Mouse (Mus musculus) thymus, postnatal 36 days (tissue): Measurements from ENCODE around the gene Pcgf2.
"Not testable (repeated sequence)": the region's sequence is repeated elsewhere in the genome, so short reads cannot be mapped to it uniquely, and the experiment has no call there.

Experiments
- DNase-seq, 2 experiments: peaks; one replicate each; pipeline ENCODE4 v3.0.0; 2022; ENCODE audit warnings: mixed read lengths in 2 of 2

Gene Pcgf2

GRCm38 (mm10) chr11:97700003-97700745 is at the start of gene Pcgf2:
TSS of gene Pcgf2 (minus strand) at chr11:97700497.
- DNase-seq = peak in 1 of 2 experiments; percentile 49

GRCm38 (mm10) chr11:97748496-97748895 is 48.2 kb upstream of the Pcgf2 start:
- no peak for DNase-seq

GRCm38 (mm10) chr11:97747773-97748172 is 47.5 kb upstream of the Pcgf2 start:
- no peak for DNase-seq

GRCm38 (mm10) chr11:97745331-97745721 is 45.0 kb upstream of the Pcgf2 start:
- DNase-seq = no peak

GRCm38 (mm10) chr11:97744718-97745330 is 44.5 kb upstream of the Pcgf2 start:
- peak; percentile 99 for DNase-seq

- no peak for DNase-seq
Observed at GRCm38 (mm10) chr11:97744063-97744717, 43.9 kb upstream of the Pcgf2 start, which contains the start of gene Pip4k2b. TSS of gene Pip4k2b (minus strand) at chr11:97744704.

GRCm38 (mm10) chr11:97743423-97743822 is 43.1 kb upstream of the Pcgf2 start:
- peak in 1 of 2 experiments; percentile 34 for DNase-seq

GRCm38 (mm10) chr11:97742591-97742990 is 42.3 kb upstream of the Pcgf2 start:
- no peak for DNase-seq

- no peak for DNase-seq
Observed at GRCm38 (mm10) chr11:97742157-97742556, 41.9 kb upstream of the Pcgf2 start.

- DNase-seq = peak; percentile 25 to 44
Observed at GRCm38 (mm10) chr11:97740190-97740589, 39.9 kb upstream of the Pcgf2 start.

GRCm38 (mm10) chr11:97739155-97739554 is 38.9 kb upstream of the Pcgf2 start:
- DNase-seq = no peak

- no peak for DNase-seq
Observed at GRCm38 (mm10) chr11:97738703-97739102, 38.4 kb upstream of the Pcgf2 start.

GRCm38 (mm10) chr11:97737600-97737999 is 37.3 kb upstream of the Pcgf2 start:
- DNase-seq = no peak

- no peak for DNase-seq
Observed at GRCm38 (mm10) chr11:97736645-97737044, 36.3 kb upstream of the Pcgf2 start.

- not testable (repeated sequence) for DNase-seq
Observed at GRCm38 (mm10) chr11:97734810-97735209, 34.5 kb upstream of the Pcgf2 start.

GRCm38 (mm10) chr11:97733689-97734088 is 33.4 kb upstream of the Pcgf2 start:
- DNase-seq = no peak

- no peak for DNase-seq
Observed at GRCm38 (mm10) chr11:97728730-97729129, 28.4 kb upstream of the Pcgf2 start.

- peak; percentile 44 to 60 for DNase-seq
Observed at GRCm38 (mm10) chr11:97728311-97728710, 28.0 kb upstream of the Pcgf2 start.

- DNase-seq = no peak
Observed at GRCm38 (mm10) chr11:97723709-97724108, 23.4 kb upstream of the Pcgf2 start.

GRCm38 (mm10) chr11:97721338-97721737 is 21.0 kb upstream of the Pcgf2 start:
- no peak for DNase-seq

GRCm38 (mm10) chr11:97719041-97719440 is 18.7 kb upstream of the Pcgf2 start:
- DNase-seq = no peak

GRCm38 (mm10) chr11:97718281-97718860 is 18.1 kb upstream of the Pcgf2 start:
- peak in 1 of 2 experiments; percentile 27 for DNase-seq
